Mouse (Mus musculus): ENCODE data around the gene Zfp574.
"Not testable (repeated sequence)": the region's sequence is repeated elsewhere in the genome, so short reads cannot be mapped to it uniquely, and the experiment has no call there.

The Zfp574 gene
- long read RNA-seq, experiment 1, full-length matches to known transcripts: 8 of 13 reads
- long read RNA-seq, experiment 1, partial matches to known transcripts: 0 of 13 reads
- long read RNA-seq, experiment 1, other reads (novel, unspliced or antisense): 5 of 13 reads
- long read RNA-seq, experiment 2, full-length matches to known transcripts: 14 of 18 reads
- long read RNA-seq, experiment 2, partial matches to known transcripts: 0 of 18 reads
- long read RNA-seq, experiment 2, other reads (novel, unspliced or antisense): 4 of 18 reads

DNA sequence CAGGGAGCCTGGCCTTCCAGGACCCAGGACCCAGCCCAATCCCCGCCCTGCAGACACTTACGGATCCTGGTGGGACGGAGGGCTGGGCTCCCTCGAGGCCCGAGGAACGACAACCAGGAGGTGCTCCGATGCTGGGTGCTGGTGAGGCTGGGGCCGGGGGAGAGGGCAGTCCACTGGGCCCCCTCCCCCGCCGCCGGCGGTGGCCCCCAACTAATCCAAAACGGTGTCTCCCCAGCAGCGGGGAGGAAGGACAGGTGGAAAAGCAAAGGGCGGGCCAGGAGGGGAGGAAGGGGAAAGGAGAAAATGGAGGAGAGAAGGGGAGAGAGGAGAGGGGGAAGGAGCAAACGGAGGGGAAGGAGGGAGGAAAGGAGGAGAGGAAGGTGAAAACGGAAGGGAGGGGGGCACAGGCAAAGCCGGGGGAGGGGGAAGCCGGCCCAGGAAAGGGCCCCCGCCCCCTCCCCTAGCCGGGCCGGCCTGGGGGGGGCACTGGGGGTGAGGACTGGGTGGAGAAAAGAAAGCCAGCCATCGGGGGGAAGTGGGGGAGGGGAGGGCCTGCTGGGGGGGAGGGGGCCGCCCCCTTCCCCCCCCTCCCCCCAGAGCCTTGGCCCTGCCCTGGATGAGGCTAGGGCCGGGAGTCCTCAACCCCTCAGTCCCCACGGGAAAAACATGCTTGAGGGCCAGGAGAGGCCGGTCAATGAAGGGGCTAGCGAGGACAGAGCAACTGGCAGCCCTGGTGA, at the start of gene Zfp574, which contains the start of gene Grik5:
TSS of gene Zfp574 (plus strand) at position 589 of the 737 bp plus-strand sequence.
TSS of gene Grik5 (minus strand) at position 368 of the 737 bp plus-strand sequence.
- intact Hi-C loops (cut with DNase I): no loop called here

DNA sequence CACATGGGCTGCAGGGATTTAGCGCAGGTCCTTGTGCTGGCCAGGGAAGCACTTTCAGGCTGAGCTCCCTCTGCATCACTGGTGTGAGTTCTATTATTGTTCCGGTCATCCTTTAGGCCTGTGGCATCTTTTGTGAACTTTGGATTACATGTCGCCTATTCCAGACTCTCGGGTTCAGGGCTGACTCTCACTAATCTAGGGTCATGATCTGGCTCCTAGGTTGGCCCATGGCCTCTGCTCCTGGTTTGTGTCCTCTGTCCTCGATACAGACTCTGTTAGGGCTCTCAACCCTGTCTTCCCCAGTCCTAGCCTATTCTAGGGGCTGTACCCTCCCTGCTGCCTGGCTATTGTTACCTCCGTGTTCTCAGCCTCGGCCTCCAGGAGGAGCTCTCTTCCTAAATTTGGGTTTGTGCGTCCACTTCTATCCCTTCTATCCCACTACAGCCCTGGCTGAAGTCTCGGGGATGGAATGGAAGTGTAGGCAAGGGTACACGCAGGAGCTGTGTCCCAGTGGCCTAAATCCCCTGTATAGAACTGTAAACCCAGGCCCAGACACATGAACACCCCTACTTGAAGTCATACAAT, 46.4 kb upstream of the Zfp574 start:
- intact Hi-C loops (cut with DNase I): loop anchor here (5.0 kb wide), 1 partner anchor 156 kb away; no protein-coding TSS in a partner anchor

DNA sequence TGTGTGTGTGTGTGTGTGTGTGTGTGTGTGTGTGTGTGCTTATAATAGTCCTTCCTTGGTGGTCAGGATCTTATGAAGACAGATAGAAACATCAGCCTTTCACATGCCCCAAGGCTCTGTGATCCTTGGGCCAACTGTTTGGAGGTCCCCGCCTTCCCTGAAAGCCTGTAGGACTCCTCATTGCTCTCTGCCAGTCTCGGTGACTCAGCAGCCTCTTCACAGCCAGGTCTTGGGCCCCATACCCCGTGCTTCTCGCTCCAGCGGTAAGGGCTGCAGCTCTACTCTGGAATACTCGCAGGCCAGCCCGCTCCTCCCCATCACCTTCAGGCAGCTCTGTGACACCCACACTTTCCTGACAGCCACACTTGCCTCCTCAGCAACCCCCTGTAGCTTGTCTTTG, 45.9 kb upstream of the Zfp574 start:
- intact Hi-C loops (cut with DNase I): loop anchor here (5.0 kb wide), 1 partner anchor 156 kb away; no protein-coding TSS in a partner anchor

DNA sequence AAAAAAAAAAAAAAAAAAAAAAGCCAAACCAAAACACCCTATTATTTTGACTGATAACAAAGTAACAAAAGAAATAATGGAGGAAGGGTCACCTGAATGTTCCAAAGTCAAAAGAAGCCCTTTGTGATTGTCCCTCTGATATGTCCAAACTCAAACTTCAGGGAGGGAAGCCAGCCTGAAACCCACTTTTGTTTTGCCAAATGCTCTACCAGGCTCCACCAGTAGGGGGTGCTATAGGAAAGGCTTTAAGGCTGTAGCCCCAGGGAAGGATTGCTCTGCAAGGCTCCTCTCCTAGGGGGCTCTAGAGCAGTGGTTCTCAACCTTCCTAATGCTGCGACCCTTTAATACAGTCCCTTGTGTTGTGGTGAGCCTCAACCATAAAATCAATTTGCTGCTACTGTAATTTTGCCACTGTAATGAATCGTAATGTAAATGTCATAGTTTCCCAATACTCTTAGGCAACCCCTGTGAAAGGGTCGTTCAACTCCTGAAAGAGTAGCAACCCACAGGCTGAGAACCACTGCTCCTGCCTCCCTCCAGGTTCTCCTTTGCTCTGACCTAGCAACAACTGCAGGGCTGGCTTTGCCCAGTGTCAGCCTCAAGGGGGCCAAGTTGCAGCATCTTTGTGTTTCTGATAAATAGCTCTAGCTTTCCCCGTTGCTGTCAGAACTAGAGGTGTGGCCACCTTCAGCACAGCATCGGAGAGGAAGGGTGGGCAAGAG, 42.2 kb upstream of the Zfp574 start:
- intact Hi-C loops (cut with DNase I): loop anchor here (2.0 kb wide), 1 partner anchor 65 kb away; no protein-coding TSS in a partner anchor

DNA sequence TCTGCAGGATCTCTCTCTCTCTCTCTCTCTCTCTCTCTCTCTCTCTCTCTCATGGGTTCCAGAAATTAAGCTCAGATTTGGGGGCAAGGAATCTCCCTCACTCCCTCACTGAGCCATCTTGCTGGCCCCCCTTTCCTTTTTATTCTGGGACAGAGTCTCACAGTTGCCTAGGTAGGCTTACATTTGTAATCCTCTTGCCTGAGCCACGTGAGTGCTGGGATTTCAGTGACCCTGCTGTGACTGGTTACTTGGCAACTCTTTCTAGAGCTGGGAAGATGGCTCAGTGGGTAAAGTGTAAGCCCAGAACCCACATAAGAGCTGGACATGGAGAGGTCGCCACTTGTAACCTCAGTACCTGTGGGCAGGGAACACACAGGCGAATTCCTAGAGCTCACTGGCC, 40.8 kb upstream of the Zfp574 start:
- intact Hi-C loops (cut with DNase I): loop anchor here (2.0 kb wide), 1 partner anchor 63 kb away; no protein-coding TSS in a partner anchor

DNA sequence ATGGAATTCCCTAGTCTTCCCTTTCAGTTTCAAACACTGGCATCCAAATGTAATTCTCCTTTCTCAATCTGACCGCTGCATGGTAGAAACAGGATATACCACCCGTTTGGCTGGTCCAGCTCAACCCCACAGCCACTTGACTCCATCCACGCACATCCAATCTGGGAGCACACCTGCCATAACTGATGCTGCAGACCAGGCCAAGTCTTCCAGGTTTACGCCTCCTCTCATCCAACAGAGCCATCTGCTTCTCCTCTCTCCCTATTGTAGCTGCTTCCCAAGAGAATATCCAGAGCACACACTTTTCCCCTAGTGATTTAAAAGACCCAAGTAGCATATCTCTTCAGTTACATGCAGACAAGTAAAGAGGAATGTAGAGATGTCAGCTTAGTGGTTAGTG, 37.6 kb upstream of the Zfp574 start:
- intact Hi-C loops (cut with DNase I): no loop called here

DNA sequence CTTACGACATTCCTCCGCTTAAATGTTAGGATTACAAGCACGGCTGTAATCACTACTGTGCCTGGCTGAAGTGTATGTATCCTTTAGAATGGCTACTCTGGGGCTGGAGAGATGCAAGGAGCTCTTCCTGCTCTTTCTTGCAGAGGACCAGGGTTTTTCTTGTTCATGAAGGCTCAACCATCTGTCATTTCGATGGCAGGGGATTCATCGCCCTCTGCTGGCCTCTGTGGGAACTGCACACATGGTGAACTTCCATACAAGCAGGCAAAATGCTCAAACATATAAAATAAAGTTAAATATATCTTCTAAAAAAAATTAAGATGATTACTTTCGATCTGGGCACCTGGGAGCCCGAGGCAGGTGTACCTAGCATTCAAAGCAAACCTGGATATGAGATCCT, 36.5 kb upstream of the Zfp574 start:
- intact Hi-C loops (cut with DNase I): no loop called here

DNA sequence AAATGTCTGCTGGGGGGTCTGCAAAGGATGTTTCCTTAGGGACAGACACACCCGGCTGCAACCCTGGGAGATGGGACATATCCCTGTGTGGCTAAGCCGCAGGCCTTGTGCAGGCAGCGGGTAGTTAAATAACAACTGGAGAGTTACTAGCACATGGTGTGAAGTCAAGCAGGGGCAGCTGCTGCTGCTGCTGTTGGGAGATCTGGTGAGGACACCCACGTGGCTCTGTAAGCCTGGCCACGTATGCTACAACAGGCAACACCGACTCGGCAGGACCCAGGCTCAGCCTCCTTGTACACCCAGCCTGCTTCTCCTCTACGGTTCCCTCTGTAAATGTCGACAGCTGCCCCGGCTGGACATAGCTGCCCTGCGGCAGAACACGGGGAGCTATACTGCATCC, 30.4 kb upstream of the Zfp574 start:
- intact Hi-C loops (cut with DNase I): no loop called here

DNA sequence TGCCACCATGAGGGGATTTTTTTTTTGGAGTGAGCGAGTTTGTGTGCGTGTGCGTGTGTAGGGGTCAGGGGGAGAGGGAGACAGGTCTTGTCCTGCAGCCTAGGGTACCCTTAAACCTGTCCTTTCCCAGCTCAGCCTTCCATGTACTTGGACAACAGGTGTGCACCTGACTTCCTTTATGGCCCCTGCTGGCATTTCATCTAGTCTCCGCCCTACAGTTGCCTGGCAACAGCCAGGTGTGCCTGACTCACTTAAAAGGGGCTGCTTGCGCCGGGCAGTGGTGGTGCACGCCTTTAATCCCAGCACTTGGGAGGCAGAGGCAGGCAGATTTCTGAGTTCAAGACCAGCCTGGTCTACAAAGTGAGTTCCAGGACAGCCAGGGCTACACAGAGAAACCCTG, 27.8 kb upstream of the Zfp574 start:
- intact Hi-C loops (cut with DNase I): not testable (repeated sequence)

DNA sequence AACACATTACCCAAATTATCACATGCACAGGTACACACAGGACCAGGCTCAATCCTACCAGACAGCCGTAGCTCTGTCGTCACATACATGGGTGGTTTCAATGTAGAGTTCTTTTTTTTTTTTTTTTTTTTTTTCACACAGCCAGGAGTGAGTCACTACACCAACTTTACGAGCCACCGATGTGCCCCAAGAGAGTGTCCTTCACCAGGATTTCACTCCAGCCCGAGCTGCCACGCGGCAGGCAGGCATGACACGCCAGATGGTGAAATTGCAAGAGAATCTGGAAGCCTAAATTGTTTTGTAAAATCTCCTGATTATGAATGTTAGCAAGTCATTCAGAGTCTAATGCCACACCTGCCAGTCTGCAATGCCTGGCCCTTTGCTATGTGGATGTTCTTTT, 25.0 kb upstream of the Zfp574 start:
- intact Hi-C loops (cut with DNase I): no loop called here

DNA sequence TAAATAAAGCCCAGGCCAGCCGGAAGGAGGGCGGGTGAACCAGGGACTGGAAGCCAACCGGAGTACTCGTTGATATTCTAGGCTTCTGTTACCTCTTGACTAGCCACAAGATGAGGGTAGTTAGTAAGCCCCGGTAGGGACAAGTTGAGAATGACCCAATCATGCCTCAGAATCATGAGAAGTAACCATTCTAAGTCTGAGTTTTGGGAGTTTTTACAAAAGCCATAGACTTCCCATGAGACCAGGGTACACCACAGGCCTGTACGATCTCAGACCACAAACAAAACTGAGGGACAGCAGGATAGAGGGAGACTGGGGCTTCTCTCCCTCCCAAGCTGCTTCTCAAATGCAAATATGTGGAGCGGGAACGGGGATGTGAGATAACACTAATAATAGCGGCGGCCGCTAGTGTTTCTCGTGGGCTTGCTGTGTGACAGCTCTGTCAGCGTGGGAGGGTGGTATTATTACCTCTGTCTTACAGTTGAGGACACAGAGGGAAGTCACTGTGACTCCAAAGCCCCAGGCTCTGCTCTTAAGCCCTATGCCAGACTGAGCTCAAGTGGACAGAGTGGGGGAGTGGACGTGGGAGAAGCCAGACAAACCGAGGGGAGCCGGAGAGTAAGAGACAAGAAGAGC, 23.0 kb upstream of the Zfp574 start:
- intact Hi-C loops (cut with DNase I): no loop called here

DNA sequence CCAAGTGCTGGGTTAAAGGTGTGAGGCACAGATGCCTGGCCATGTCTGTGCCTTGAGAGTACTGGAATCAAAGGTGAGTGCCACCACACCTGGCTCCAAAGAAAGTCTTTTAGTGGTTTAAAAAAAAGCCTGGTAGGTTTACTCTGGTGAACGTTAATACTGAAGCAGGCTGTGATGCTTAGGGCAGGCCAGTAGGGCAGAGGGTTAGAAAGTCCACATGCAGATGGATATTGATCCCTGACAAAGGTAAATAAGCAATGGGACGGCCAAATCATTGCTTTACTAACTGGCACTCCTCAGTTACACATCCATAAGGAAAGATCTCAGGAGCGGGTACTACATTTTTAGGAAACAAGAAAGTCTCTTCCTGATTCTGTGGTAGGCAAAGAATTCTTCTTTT, 19.8 kb upstream of the Zfp574 start:
- intact Hi-C loops (cut with DNase I): no loop called here

DNA sequence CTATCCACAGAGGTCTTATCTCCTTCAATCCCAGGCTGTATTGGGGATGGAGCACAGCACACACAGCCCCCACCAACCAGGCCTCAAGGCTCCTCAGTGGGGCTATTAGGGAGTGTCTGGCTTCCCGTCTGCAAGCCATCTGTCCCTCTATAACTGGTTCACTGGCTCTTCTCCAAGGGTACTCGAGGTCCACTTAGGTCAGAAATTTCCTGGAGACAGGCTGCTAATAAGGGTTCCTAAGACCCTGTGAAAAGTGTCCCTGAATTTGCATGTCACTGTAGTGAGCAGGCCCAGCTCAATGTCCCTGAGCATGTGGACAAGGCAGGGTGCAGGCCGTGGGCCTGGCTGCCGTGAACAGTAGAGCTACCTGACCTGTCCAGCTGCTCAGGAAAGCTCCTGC, 15.4 kb upstream of the Zfp574 start:
- intact Hi-C loops (cut with DNase I): no loop called here

DNA sequence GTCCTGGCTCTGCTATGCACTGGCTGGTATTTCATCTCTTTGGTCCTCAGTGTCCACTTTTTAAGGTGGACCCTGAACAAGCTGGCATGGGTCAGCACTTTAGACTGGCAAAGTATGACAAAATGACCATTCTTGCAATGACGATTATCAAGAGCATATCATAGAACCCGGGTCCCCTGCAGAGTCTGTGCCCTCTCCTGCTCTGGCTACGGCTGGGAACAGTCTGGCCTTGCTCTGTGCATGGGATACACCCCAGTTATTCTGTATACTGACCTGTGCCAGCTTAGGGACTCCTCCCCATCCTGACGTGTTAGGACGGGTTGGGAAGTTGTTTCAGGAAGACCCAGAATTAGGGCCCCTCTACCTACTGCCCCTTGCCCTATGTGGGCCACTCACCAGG, 14.5 kb upstream of the Zfp574 start:
- intact Hi-C loops (cut with DNase I): no loop called here

DNA sequence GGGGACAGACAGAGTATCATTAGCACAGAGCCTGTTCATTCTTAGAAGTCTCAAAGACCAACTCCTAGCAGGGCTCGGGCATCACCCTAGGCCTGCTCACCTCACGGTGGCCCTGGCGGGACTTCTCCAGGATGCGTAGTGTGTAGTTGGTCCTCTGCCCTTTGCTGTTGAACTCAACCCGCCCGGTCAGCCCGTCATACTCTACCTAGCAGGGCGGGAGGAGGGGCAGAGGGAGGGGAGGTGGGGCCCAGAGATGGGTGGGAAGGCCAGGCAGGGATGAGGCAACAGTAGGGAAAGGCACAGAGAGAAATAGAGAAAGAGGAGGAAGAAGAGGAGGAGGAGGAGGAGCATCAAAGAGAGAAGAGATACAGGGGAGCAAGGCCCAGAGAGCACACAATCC, 14.0 kb upstream of the Zfp574 start:
- intact Hi-C loops (cut with DNase I): no loop called here

DNA sequence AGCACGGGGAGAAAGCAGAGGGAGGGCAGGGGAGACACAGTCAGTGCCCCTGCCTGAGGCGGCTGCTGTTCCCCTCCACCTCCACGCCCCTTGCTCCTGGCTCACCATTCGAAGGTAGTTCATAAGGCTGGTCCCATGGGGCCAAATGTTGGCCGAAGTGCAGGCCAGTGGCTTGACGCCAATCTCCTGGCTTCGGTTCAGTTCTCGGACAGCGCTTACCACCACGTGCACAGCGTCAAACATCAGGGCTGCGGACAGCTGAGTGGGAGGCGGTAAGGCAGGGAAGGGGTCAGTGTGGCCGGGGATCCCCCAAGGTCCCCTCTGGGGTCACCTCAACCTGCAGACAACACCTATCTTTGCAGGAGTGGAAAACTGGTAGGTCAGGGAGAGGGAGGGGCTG, 13.5 kb upstream of the Zfp574 start:
- intact Hi-C loops (cut with DNase I): no loop called here

DNA sequence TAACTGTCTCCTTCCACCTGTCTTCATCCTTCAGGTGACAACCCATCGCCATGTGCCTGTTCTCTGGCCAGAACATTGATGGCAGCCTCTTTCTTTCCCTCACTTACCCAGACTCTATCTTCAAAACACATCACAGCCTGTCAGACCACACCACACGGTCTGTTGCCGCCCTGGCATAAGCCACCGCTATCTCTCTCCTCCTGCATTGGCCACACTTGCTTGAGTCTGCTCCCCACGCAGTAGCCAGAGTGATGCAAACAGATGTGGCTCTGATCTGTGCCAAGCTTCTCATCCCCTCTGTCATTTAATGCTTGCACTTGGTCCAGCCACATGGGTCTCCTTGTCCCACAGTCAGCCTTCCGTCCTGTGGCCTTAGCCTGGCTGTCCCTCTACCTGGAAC, 9.0 kb upstream of the Zfp574 start:
- intact Hi-C loops (cut with DNase I): no loop called here

DNA sequence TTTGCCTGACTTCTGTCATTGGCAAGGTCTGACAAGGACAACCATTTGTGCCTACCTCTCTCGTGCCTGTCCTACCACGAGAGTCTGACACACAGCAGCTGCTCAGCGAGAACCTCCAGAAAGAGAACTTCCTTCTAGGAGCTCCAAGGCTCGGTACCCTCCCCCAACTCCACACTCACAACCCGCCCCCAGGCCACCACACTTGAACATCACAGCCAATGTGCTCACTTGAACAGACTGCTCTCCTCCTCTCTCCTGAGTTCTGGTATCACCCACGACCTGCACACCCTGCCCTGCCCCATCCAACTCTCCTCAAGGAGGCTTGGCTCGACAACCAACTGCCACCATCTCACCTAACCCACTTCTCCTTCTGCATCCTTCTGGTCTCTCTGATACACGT, 8.5 kb upstream of the Zfp574 start:
- intact Hi-C loops (cut with DNase I): no loop called here

DNA sequence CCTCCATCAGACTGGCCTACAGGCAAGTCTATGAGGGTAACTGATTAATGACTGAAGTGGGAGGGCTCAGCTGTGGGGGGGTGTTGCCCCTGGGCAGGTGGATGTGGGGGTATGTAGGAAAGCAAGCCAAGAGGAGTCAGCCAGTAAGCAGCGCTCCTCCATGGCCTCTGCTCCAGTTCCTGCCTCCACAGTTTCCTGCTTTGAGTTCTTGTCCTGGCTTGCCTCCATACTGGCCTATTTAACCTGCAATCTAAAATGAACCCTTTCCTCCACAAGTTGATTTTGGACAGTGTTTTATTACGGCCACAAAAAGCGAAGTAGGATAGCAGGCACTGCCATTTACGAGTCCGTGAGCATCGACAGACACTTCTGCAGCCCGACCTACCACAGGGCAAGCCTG, 5.0 kb upstream of the Zfp574 start:
- intact Hi-C loops (cut with DNase I): no loop called here

DNA sequence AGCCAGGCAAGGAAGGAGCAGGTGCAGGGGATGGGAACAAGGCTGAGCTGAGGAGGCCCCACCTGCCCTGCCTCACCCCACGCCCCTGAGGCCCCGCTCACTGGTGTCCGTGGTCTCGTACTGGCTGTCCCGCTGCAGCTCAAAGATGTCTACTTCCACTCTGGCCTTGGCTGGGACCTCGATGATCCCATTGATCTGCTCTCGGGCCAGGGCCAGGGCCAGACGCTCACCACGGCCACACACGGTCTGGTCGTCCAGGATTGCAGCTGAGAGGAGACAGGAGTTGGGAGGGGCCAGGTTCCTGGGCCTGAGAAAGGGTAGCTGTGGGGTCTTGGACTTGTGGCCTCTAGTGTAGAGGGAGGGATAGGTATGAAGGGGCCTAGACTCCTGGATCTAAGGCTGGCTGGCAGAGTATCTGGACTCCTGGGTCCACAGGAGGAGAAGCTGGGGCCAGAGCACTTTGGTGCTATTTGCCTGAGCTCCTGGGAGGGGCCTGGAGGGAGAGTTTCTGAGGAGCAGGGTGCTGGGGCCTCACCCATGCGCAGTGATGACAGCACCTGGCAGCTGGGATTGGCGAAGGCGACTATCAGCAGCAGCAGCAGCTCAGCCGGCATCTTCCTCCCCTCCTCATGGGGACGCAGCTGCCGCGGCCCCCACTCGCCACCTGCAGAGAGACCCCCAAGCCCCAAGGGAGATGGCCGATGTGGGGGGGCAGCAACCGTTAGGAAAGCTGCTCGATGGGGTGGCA, 4.3 kb upstream of the Zfp574 start:
- intact Hi-C loops (cut with DNase I): no loop called here

DNA sequence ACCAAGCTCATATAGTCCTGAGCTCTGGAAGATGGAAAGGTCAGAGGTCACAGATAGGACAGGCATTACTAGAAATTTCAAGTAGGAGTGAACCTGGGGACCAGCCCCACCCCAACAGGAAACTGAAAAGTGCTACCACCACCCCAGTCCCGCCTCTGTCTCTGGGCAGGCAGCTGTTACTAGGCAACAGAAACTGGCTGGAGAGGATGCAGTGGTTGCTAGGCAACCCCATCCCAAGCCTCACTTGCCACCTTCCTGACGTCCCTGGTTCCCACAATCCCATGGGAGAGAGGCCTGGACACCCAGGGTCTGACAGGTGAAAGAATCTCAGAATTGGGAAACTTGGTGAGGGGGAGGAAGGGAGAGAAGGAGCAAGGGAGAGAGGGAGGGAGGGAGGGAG, 3.6 kb upstream of the Zfp574 start:
- intact Hi-C loops (cut with DNase I): no loop called here

Measured in adrenal gland (tissue).